Mouse (Mus musculus) erythroblast, embryonic 14.5 days (primary cell): Measurements from ENCODE around the gene Stk36.

Experiments used
- GATA1 ChIP-seq: IDR thresholded peaks from 2 replicates; pipeline ENCODE4 v1.6.1; 2012; ENCODE audit warnings: low read length, inconsistent platforms, mixed read lengths
- TAL1 ChIP-seq: IDR thresholded peaks from 3 replicates; pipeline ENCODE4 v1.6.1; 2012; ENCODE audit warnings: low read length, inconsistent platforms, mixed read lengths

GRCm38 (mm10) chr1:74677843-74678242, 76.6 kb downstream of the Stk36 start:
- no peak for TF ChIP-seq GATA1
- TF ChIP-seq TAL1, result no peak
